8 mouse cellular contexts compared by ENCODE assay signal in the genomic region with DNA sequence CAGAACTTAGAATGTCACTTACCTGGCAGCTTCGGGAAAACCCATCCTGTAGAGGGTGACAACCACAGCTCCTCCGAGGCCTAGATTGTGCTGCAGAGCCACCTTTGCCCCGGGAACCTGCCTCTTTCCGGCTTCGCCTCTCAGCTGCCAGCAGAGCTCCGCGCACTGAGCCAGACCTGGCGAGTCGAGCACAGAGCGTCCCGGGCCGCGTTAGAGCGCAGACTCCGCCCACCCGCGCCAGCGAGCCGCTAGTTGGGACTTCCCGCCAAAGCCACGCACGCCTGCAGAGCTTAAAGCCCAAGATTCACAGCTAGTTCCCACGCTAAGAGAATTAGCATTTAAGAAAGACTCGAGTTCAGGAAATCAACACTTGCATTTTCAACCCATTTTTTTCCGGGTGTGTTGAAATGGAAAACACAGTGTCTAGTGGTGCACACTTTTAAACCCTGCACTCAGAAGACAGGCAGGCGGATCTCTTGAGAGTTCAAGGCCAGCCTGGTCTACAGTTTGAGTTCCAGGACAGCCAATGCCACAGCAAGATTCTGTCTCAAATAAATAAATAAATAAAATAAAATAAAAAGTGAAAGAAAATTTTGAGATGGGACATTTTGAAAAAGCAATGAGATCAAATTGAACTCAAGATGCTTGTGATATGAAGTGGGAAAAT. TPM values are rescaled to one million over a fixed set of nuclear protein-coding genes. Genes with fewer than 3 reads are reported as not detected.
DNase-seq lines count a peak whose midpoint lies in the region; ATAC-seq and TF ChIP-seq lines count a peak whose summit lies in the region.

No protein-coding gene starts in this region.

- no peak for TF ChIP-seq POLR2A in limb, embryonic 14.5 days (IDR thresholded peaks at IDR 0.05; ENCODE audit: borderline replicate concordance, extremely low read depth, insufficient read depth, insufficient read length)

- H3K27ac ChIP-seq in embryonic facial prominence, embryonic 13.5 days: no peak overlapping the region
- no peak overlapping the region for H3K27ac ChIP-seq in limb, embryonic 14.5 days (replicated peaks; ENCODE audit: low read depth, low read length)
- no peak overlapping the region for H3K27ac ChIP-seq in midbrain, postnatal 0 days (ENCODE audit: low read depth, low read length)

- peak; percentile 28 for TF ChIP-seq CTCF in midbrain, postnatal 0 days (IDR thresholded peaks at IDR 0.05)

- no peaks in the 10 kb centered on the region for H3K27me3 ChIP-seq in embryonic facial prominence, embryonic 13.5 days
- no peaks in the 10 kb centered on the region for H3K27me3 ChIP-seq in limb, embryonic 14.5 days (ENCODE audit: control insufficient read depth, insufficient read depth, low read length)
- H3K27me3 ChIP-seq in midbrain, postnatal 0 days (ENCODE audit: insufficient read depth, low read length): no peaks in the 10 kb centered on the region

- WGBS in embryonic facial prominence, embryonic 13.5 days: 2% methylated on average over 26 of the region's 26 CpGs
- 3% methylated on average over 26 of the region's 26 CpGs for WGBS in limb, embryonic 14.5 days
- 2% methylated on average over 26 of the region's 26 CpGs for WGBS in midbrain, postnatal 0 days

- H3K36me3 ChIP-seq in embryonic facial prominence, embryonic 13.5 days: peaks cover 13% of the 10 kb centered on the region
- H3K36me3 ChIP-seq in limb, embryonic 14.5 days (ENCODE audit: control insufficient read depth, insufficient read depth, low read length): peaks cover 13% of the 10 kb centered on the region
- no peaks in the 10 kb centered on the region; the same call in none of the 2 replicates for H3K36me3 ChIP-seq in midbrain, postnatal 0 days (ENCODE audit: insufficient read depth, low read length)

- ATAC-seq in embryonic facial prominence, embryonic 13.5 days (ENCODE audit: insufficient number of reproducible peaks, insufficient read depth, low FRiP score, low TSS enrichment, low read depth): peak; percentile 94
- ATAC-seq in limb, embryonic 14.5 days (ENCODE audit: low FRiP score, low read depth): peak; percentile 95
- ATAC-seq in midbrain, postnatal 0 days (ENCODE audit: low FRiP score): peak; percentile 95

- H3K9ac ChIP-seq in embryonic facial prominence, embryonic 13.5 days: peak overlapping the region; percentile 80
- peak overlapping the region; percentile 56 for H3K9ac ChIP-seq in limb, embryonic 14.5 days (ENCODE audit: low read depth, low read length, severe bottlenecking)
- H3K9ac ChIP-seq in midbrain, postnatal 0 days (replicated peaks; ENCODE audit: low read length, poor library complexity, severe bottlenecking): peak overlapping the region; percentile 56; the same call in 1 of the 2 replicates

- peak overlapping the region; percentile 61 for H3K4me3 ChIP-seq in embryonic facial prominence, embryonic 13.5 days
- peak overlapping the region; percentile 55 for H3K4me3 ChIP-seq in limb, embryonic 14.5 days (replicated peaks; ENCODE audit: low read length)
- H3K4me3 ChIP-seq in midbrain, postnatal 0 days (ENCODE audit: low read depth, low read length): peak overlapping the region; percentile 52

- H3K4me2 ChIP-seq in embryonic facial prominence, embryonic 13.5 days: peak overlapping the region; percentile 82
- H3K4me2 ChIP-seq in limb, embryonic 14.5 days (replicated peaks; ENCODE audit: low read depth, low read length, severe bottlenecking): peak overlapping the region; percentile 76
- peak overlapping the region; percentile 71 for H3K4me2 ChIP-seq in midbrain, postnatal 0 days (ENCODE audit: low read depth, low read length, poor library complexity, severe bottlenecking)

- peaks cover 11% of the 10 kb centered on the region for H3K4me1 ChIP-seq in embryonic facial prominence, embryonic 13.5 days
- H3K4me1 ChIP-seq in limb, embryonic 14.5 days (ENCODE audit: control insufficient read depth, insufficient read depth, low read length): peaks cover 6% of the 10 kb centered on the region; the same call in 1 of the 2 replicates
- no peaks in the 10 kb centered on the region for H3K4me1 ChIP-seq in midbrain, postnatal 0 days (ENCODE audit: insufficient read depth, low read length)

- peak; percentile 96 for DNase-seq in 3134 (ENCODE audit: extremely low read depth, insufficient read length, low spot score)
- peak; percentile 98 to 99 for DNase-seq in adrenal gland, postnatal 36 days
- peak; percentile 94 for DNase-seq in heart, adult 8-10 months (ENCODE audit: low spot score)
- DNase-seq in kidney, adult 9 months: peak; percentile 97
- DNase-seq in limb, embryonic 14.5 days (ENCODE audit: low spot score): peak; percentile 96
- peak; percentile 97 for DNase-seq in midbrain, postnatal 0 days (ENCODE audit: low spot score)
- peak; percentile 90 to 93 for DNase-seq in spleen, postnatal 14 days (ENCODE audit: low spot score in 2 of 2)

- H3K9me3 ChIP-seq in embryonic facial prominence, embryonic 13.5 days: no peaks in the 10 kb centered on the region
- H3K9me3 ChIP-seq in limb, embryonic 14.5 days (ENCODE audit: control insufficient read depth, low read length): no peaks in the 10 kb centered on the region
- H3K9me3 ChIP-seq in midbrain, postnatal 0 days (ENCODE audit: low read length): no peaks in the 10 kb centered on the region

RNA-seq across cellular contexts. Expression of a gene that starts 24.9 kb away (rescaled TPM):
- 1 to 10 TPM; 8.2 to 9.9 TPM for total RNA-seq in adrenal gland, postnatal 36 days (2021)
- polyA plus RNA-seq in embryonic facial prominence, embryonic 13.5 days (2015; fragmentation: Nextera tagmentation; extraction: Ambion mirVana): 0.90 and 1.4 TPM in 2 replicates
- 10 to 100 TPM; 16.0 to 26.0 (median 19.9) TPM for total RNA-seq in heart, adult 8-10 months (2022)
- 23.0 and 27.9 TPM in 2 replicates for polyA plus RNA-seq in limb, embryonic 14.5 days (2012; rRNA removed)
- polyA plus RNA-seq in limb, embryonic 14.5 days (2014; fragmentation: Nextera tagmentation; extraction: Ambion mirVana): 3.5 and 4.4 TPM in 2 replicates
- 2.5 and 5.7 TPM in 2 replicates for total RNA-seq in midbrain, postnatal 0 days (2014; rRNA removed)
- 0.82 and 1.5 TPM in 2 replicates for polyA plus RNA-seq in midbrain, postnatal 0 days (2015; fragmentation: Nextera tagmentation; extraction: Ambion mirVana)
